Mouse (Mus musculus) heart, postnatal 14 days (tissue): Measurements from ENCODE around the gene Aqp1. TPM values are rescaled to one million over a fixed set of nuclear protein-coding genes. Genes with fewer than 3 reads are reported as not detected.

Experiments used
- DNase-seq, 2 experiments: peaks; one replicate each; pipeline ENCODE4 v3.0.0; 2021 to 2022
- intact Hi-C: fragments of 180-260 bp; cut with DNase I; formaldehyde crosslinking; loops from one replicate; pipeline ENCODE4 v1.15.1; 2025
- microRNA-seq, 2 experiments: library from miRNA; unstranded; fragments of <30 nt; microRNA quantifications; one replicate each; pipeline ENCODE4 v1.2.0; 2021 to 2022
- total RNA-seq, 2 experiments: library from RNA; stranded (reverse); gene quantifications; 2 replicates each; pipeline ENCODE4 v1.2.3; 2021

The Aqp1 gene
- total RNA-seq, 2 experiments from 2014 or later, result 397 to 446 TPM

- DNase-seq, result peak; percentile 36 to 44
- intact Hi-C loops, result loop anchor here (10.0 kb wide), 1 partner anchor 548 kb away; no protein-coding TSS in a partner anchor
Measured at GRCm38 (mm10) chr6:55396622-55397041, 60.4 kb downstream of the Aqp1 start.

Small RNA genes lying within 50 kb of the gene (microRNA-seq; reads per million reads assigned to microRNA genes)
- gene Gm25458, result 0 reads per million in 2 experiments

Other genes with a start within 250 kb of the Aqp1 start
- 10 to 100 TPM; 12.9 to 16.9 TPM for gene Crhr2, start 203.4 kb upstream of the Aqp1 start, total RNA-seq
- 1 to 10 TPM in 1 of 2 experiments, under 1 TPM in 1; 0.68 to 4.2 TPM for gene Inmt, start 161.4 kb upstream of the Aqp1 start, total RNA-seq
- gene Mindy4, start 133.0 kb upstream of the Aqp1 start, total RNA-seq, result 1 to 10 TPM; 3.7 to 4.9 TPM
- gene Ghrhr, start 39.9 kb downstream of the Aqp1 start, total RNA-seq, result not detected
- 1 to 10 TPM; 5.5 to 6.2 TPM for gene Adcyap1r1, start 115.5 kb downstream of the Aqp1 start, total RNA-seq